Mouse (Mus musculus): ENCODE measurements around the gene Anp32e.
"Not testable (repeated sequence)": the region's sequence is repeated elsewhere in the genome, so short reads cannot be mapped to it uniquely, and the experiment has no call there.

The Anp32e gene

DNA sequence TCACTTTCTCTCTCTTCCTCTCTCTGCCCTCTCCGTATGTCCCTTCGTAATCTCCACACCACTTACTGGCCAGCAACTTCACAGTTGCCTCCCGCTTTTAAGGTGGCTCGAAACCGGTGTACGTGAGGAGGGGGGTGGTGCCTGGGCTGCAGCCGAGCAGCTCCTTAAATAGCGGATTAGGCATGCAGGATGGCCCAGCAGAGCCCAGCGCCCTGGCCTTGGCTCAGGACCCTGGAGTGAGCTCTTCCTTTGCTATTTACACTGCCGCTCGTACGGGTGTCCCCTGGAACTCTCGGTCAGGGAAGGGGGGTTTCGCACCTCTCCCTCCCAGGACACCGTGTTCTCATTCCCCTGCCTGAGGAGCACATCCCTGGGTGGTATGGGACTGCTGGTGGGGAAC lies 24.5 kb upstream of the Anp32e start, which contains the start of gene Car14:
Gene Car14, minus strand, starts transcription at position 124 of the 400 bp plus-strand sequence.
- DNase-seq, result peak; percentile 15

DNA sequence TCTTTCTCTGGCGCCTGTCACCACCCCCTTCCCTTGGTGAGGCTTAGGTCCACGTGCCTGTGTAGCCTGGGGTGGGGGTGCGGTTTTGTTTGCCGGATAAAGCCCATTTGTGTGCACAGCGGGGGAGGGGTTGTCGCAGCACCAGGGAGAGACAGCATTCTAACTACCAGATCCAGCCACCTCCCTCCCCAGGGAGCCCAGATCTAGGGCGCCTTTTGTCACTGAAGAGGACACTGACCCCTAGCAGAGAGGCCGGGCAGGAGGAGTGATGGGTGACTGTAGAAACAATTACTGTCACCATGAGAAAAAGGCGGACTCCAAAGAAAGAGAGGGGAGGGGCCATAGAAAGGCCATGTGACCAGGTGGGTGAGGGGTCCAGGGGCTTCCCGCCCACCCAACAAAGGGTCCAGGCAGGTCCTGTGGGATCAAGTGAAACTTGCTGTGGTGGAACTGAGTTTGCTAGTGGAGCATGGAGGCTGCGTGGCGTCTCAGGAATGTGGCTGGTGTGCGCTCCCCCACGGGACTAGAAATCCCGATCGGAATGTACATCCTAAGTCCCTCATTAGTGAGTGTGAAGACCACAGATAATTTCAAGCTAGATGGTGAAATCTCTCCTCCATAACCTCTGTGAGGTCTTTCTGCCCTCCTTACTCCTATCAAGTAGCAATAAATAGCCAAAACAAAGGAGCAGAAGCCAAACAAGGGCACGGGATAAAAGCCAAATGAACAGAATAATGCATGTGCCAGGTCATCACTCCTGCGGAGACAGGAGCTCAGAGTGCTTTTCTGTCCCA lies 23.7 kb upstream of the Anp32e start:
- DNase-seq, result peak; percentile 82

DNA sequence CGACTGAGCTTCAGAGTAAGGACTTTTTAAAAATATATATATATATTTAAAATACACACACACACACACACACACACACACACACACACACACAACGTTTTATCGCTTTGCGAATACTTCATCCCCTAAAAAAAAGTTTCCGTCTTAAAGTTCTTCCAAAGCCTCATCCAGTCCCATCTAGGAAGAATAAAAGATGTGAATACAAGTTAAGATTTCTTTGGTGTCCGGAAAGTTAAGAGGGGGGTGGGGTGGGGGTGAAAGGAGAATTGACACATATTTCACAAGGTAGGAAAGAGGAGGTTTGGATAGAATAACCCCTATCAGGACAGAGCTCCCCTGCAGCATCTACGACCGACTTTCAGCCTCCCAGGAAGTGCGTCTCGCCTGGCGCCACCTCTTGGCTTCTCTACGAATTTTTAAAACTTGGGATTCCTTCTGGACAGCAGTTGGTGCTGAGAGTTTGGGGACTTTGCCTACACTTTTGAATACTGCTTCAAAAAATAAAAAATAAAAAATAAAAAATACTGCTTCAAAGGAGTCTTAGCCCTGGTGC lies 23.0 kb upstream of the Anp32e start:
- DNase-seq, result peak; percentile 79

DNA sequence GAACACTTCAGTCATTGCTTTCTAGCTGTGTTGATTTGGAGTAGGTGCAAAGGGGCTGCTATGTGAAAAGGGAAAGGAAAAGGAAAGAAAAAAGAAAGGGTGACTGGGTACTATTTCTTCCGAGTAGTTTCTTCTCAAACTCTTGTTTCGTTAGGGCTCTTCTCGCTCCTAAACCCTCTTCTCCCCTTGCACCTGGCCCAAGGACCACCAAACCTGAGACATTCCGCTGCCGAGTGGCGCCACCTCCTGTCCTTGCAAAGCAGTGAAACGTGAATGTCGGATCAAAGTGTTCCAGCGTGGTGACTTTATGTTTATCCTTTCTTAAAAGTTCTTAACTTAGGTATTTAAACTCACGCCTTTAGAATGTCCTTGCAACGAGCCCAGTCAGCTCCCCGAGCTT lies 22.2 kb upstream of the Anp32e start:
- DNase-seq, result peak; percentile 73

DNA sequence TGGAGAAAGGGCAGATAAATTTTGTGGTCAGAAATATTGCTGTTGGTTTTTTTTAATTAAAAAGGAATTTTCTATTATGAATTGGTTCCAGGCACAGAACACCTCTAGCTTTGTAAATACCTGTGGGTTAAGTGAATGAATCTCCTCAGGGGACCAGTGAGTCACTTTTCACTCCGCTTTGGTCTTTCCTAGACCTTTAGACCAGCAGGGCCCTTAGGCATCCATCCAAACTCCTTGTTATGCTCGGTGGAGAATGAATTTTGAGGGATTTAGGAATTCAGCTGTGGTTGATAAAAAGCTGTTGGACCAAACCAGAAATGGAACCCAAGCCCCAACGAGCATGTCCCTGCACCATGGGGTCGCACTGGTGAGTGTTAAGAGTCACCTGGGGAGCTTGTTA lies 21.4 kb upstream of the Anp32e start:
- DNase-seq, result no peak

DNA sequence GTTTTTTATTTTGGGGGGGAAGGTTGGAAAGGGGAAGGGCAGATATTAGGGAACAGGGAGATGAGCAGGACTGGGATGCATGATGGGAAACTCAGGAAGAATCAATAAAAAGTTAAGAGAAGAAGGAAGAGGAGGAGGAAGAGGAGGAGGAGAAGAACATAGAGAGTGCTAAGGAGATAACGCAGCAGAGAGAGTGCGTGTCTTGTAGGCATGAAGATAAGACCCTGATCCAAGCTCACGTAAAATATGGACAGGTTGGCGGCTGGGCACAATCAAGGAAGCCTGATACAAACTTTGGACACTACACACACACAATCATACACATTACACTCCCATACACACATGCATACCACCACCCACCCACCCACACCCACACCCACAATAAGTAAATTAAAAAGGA lies 14.3 kb upstream of the Anp32e start:
- DNase-seq, result no peak

DNA sequence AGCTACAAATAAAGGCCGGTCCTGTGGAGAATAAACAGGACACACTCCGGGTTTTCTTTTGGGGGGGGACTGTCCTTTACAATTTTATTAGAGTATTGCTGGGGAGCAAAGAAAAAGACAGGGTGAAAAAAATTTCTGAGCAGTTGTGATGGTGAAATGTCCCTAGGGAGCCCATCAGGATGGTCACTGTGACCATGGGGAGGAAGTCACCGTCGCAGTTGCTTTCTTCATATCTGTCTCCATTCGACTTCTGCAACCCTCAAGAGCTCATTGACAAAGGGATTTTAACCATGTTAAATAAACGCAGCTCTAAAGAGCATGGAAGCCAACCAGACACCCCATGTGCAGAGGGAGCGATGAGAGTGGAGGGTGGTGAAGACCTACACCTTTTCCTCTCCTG lies 12.3 kb upstream of the Anp32e start:
- no peak for DNase-seq

DNA sequence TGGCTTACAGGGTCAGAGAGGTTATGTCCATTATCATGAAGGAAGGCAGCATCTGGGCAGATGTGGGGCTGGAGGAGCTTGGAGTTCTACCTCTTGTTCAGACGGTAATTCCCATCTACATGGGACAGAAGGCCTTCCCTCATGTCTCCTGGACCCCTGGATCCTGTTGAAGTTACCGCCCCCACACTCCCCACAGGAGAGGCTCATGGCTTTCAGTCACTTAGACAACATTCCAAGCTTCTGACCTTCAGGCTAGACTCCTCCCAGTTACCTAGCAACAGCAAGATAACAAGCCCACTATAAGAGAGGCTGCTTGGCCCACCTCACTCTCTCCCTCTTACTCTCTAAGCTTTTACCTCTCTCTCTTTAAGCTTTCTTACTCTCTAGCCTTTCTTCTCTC lies 8.5 kb upstream of the Anp32e start:
- not testable (repeated sequence) for DNase-seq

DNA sequence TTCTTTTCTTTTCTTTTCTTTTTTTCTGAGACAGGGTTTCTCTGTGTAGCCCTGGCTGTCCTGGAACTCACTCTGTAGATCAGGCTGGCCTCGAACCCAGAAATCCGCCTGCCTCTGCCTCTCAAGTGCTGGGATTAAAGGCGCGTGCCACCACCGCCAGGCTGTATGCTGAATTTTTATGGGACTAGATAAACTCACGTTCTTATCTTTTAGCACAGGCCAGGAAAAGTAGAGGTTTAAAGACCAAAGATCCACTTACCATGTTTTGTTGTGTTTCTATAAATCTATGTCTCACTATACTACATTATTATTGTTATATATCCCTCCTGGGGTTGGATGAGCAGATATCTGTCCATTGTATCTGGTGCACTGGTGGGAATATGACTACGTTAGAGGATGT lies 5.6 kb upstream of the Anp32e start:
- not testable (repeated sequence) for DNase-seq

DNA sequence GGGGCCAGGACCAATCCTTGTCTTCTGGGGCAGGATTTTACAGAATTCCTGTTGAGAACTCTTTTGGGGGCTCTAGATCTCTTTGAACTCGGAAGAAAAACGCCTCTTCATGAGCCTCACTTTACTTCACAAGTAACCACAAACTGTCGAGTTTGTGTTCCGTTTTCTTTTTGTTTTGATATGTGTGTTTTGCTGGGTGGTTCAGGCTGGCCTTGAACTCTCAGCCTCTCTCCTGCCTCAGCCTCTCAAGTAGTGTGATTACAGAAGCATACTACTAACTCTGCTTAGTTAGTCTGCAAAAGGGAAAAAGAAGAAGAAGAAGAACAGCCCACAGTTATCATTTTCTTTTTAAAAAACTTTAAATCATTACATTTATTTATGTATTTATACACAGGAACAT lies 4.9 kb upstream of the Anp32e start:
- no peak for DNase-seq

DNA sequence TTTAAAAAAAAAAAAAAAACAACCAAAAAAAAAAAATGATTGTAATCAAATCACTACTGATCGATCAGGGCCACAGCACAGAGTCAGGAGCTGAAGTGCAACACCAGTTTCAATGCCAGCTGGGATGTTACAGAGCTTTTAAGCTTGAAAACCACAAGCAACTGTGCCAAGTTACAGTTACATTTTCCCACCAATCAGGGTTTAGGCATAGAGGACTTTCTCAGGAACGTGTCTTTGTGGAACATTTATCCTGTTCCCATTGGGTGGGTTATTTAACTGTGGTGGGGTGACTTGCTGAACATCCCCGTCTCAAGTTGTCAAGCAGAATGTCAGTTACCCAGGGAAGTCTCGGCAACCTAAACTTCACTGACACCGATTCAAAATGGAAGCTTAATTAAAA lies 4.0 kb upstream of the Anp32e start:
- no peak for DNase-seq

DNA sequence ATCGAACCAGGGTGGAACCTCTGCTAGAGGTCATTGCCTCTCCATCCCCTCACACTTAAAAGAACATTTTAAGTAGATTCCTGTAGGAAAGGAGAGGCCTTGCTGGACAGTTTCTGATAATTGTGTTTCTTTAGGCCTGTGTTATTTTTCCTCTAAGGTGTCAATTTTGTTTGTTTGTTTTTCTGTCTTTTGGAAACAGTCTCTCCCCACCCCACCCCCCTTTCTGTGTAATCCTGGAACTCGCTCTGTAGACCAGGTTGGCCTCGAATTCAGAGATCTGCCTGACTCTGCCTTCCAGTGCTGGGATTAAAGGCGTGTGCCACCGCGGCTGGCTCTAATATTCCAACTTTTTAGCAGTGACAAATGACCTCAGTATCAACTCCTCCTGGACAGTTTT lies 787 bp upstream of the Anp32e start:
- no peak for DNase-seq

DNA sequence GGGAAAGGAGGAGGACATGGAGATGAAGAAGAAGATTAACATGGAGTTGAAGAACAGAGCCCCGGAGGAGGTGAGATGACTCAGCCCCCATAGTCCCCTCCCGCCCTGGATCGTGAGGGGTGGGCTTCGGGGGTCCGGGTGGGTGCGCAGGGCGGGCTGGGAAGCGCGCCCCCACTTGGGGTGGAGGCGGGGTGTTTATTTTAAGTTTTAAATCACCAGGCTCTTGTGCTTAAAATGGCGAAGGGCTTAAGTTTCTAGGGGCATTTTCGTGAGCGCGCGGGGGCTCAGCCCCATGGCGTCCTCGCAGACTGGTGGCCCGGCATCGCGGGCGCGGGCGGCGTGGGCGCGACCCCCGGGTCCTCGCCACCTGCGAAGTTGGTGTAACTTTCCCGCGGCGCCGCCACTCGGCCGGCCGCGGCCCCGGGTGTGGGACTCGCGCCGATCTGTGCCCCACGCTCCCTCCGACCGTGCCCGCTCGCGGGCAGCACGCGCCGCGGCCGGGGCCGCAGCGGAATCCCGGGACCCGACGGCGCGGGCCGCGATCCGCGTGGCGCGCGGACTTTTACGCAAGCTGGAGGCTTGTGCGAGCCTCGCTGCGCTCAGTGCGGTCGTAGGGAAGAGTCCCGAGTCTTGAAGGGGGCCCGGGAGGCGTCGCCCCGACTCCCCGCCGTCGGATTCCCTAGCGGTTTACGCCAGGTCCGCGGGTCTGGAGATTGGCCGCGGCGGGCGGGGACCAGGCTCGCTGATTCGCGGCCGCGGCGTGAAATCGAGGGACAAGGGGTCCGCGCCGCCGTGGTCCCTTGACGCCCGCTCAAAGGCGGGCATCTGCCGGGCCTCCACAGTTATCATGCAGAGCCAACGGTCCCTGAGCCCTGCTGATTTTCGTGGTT lies 780 bp downstream of the Anp32e start:
- peak; percentile 42 for DNase-seq

DNA sequence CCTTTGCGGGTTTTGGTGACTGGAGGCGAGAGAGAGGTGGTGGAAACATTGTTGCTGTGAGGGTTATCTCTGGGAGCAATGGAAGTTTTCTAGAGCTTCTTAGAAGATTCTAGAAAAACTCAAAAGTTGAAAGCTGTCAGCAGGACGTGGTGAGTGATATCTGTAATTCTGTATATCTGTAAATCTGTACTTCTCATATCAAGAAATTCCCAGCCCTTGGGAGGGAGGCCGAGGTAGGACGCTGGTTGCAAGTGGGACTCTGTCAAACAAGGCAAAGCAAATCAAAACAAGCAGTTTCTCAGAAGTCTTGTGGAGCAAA lies 1.4 kb downstream of the Anp32e start:
- no peak for DNase-seq

DNA sequence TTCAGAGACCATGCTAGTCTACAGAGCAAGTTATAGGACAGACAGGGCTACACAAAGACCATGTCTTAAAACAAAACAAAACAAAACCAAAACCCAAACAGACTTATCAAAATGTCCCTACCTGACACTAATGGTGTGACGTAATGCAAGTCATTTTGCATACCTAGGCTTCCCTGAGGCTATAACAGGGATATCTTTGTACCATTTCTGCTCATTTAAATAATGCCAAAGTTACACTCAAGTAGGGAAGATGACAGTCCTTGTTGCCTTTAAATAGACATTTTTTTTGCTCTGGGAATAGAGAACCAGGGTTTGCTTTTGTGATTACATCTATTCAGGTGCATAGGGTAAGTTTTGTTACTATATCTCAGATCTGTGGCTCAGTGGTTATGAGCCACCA lies 2.4 kb downstream of the Anp32e start:
- DNase-seq, result no peak

DNA sequence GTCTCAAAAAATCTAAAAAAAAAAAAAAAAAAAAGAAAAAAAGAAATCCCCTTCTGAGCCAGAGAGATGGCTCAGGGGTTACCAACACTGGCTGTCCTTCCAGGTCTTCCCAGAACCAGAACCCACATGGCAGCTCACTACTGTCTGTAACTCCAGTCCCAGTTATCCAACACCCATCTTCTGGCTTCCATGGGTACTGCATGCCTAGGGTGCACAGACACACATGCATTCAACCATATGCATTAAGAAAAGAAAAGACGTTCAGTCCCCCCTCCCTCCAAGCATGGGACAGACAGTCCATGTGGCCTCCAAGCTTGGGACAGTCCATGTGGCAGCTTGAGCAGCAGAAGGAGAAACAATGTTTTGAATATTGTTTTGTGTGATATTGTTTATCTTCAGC lies 3.1 kb downstream of the Anp32e start:
- no peak for DNase-seq

DNA sequence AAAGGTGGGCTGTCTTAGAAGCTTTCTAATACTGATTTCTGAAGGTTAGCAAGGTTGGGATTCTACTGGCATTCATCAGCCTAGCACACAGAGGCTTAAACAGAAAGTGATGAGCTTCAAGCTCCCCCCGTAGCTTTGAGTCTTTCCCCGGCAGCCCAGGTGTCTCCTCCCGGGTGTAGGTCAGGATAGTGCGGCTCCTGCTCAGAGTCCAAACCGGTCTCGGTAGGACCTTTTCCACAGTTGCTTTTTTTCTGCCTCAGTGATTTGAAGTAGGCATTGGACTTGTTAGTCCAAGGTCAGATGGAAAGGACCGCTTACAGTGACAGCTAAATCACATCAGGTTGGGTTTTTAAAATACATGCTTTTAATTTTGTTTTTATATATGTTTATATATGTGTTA lies 3.5 kb downstream of the Anp32e start:
- DNase-seq, result no peak

DNA sequence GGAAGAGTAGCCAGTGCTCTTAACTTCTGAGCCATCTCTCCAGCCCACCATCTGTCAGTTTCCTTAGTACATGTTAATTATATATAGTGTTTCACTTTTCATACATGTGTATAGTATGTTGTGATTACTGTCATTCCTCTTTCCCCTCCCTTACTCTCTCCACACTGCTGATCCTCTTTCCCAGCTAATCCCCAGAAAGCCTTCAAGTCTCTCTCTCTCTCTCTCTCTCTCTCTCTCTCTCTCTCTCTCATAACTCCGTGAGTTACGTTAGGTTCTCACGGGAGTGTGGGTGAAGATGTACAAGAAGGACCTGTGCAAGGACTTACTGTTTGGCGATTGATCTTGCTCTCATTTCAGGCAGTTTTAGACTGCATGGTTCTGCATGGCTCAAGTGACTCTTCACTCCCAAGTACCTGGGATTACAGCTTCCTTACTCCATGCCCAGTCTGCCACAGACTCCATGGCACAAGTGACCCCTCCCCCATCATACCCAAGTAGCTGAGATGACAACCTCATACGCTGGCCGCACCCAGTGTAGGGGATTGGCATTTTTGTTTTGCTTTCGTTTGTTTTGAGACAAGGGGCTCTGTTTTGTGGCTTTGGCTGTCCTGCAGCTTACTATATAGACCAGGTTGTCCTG lies 4.2 kb downstream of the Anp32e start:
- DNase-seq, result peak; percentile 65

DNA sequence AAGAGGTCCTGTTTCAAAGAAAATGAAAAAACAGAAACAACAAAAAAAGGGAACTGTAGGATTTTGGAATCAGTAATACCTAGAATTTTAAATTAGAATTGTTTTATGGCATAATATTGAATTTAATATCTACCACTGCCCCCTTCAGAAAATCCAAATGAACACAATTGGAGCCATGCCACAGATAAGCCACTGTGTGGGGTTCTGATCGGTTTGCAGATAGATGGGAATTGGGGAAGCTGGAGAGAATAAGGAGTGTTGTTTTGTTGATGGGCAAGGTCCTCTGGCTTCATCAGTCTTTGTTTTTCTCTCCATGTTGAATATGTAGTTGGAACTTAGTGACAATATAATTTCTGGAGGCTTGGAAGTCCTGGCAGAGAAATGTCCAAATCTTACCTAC lies 5.4 kb downstream of the Anp32e start:
- DNase-seq, result no peak

DNA sequence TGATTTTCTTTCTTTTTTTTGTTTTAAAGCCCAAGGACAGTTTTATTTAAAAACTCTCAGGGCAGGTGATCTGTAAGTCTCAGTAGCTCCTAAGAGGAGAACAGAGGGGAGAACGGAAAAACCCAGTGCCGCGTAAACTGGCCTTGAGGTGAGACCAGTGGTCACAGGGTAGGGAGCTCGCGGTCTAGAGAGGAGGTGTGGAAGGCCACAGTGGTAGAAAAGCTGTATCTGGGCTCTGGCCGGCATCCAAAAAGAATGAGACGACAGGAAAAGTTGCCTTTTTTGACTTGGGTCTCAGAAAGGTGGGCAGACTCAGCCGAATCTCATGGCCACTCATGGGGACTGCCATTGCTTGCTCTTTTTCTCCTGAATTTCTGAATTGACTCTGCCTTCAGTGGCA lies 9.2 kb downstream of the Anp32e start:
- DNase-seq, result no peak

DNA sequence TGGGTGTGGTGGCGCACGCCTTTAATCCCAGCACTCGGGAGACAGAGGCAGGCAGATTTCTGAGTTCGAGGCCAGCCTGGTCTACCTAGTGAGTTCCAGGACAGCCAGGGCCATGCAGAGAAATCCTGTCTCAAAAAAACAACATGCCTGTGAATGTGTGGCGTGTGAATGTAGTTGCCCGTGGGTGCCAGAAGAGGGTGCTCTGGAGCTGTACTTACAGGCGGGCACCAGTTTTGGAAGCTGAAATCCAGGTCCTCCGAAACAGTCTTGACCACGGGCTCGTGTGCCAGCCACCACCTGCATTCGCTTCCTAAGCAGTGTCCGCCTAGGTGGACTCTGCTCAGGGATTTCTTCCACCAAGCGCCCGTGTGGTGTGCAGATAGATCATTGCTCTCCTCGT lies 9.8 kb downstream of the Anp32e start:
- DNase-seq, result peak; percentile 23

DNA sequence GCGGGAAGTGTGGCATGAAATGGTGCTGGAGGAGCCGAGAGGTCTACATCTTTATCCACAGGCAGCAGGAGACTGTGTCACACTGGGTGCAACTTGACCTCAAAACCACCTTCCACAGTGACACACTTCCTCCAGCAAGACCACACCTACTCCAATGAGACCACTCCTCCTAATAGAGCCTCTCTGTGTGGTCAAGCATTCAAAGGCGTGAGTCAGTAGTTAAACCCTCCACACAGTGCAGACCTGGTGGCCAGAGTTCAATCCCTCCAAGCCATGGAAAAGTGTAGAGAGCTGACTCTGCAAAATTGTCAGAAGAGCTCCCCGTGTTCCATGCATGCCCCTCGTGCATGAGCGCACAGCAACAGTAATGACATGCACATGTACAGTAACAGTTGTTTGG lies 13.7 kb downstream of the Anp32e start:
- DNase-seq, result no peak

DNA sequence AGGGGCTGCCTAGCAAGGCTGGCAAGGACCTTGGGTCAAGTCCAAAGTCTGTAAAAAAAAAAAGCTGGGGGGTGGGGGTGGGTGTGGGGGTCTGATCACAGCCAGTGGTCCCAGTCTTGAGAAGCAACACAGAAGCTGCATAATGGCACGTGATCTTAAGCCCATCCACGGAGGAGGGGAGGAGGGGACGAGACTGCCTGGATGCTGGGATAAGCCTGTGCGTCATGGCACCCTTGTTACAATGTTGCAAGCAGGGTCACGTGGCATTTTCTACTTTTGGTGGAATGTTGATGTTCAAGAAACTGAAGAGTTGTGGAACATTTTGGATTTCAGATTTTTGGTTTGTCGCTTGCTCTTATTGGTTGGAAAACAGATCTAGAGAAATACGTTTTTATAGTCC lies 14.2 kb downstream of the Anp32e start:
- DNase-seq, result no peak

DNA sequence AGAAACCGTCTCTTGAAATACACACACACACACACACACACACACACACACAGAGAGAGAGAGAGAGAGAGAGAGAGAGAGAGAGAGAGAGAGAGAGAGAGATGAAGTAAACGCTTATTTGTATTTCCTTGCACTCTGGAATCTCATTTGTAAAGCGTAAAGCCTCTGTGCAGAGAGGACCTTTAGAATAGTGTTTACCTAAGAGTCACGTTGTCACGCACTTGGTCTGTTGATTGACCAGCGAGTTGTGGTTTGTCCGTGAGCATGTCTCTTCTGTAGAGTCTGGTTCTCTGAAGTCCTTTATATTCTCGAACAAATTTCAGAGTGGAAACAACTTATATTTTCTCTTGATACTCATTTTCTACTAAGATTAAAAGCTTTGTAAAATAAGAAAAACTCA lies 15.7 kb downstream of the Anp32e start:
- DNase-seq, result no peak
